Mouse (Mus musculus): Measurements from ENCODE around the gene Golga7b. TPM values are rescaled to one million over a fixed set of nuclear protein-coding genes. Genes with fewer than 3 reads are reported as not detected.

Gene Golga7b
- total and polyA plus RNA-seq, 3 experiments = 0.27 to 2.0 TPM; not detected in 1

GRCm38 (mm10) chr19:42247519-42247918 is at the start of gene Golga7b (continued):
- TF ChIP-seq SMC3 (IDR thresholded peaks at IDR 0.05; ENCODE audit: low read depth, low read length) (no peak), UBTF (IDR thresholded peaks at IDR 0.05; ENCODE audit: borderline replicate concordance, insufficient read depth, low read depth, low read length) (no peak), MXI1 (IDR thresholded peaks at IDR 0.05; ENCODE audit: low read depth, low read length) (peak; percentile 67)

- no peak overlapping the region for H3K9ac ChIP-seq (ENCODE audit: control insufficient read depth, low read depth, low read length, poor library complexity, severe bottlenecking)
- H3K27me3 ChIP-seq (ENCODE audit: control insufficient read depth in 1 of 2, insufficient read depth in 2 of 2, low read length in 2 of 2) = no peaks in the 10 kb centered on the region
- no peak for DNase-seq (ENCODE audit: low read depth, low spot score)
- no peak overlapping the region for H3K4me3 ChIP-seq (ENCODE audit: control insufficient read depth in 1 of 2, insufficient read depth in 1 of 2, low read depth in 2 of 2, low read length in 2 of 2)
- no peaks in the 10 kb centered on the region for H3K79me2 ChIP-seq (ENCODE audit: control insufficient read depth, insufficient read depth, low read length, poor library complexity)
- H3K4me1 ChIP-seq (ENCODE audit: control insufficient read depth in 1 of 2, insufficient read depth in 2 of 2, low read length in 2 of 2) = 0 out of 4 replicates have a peak, but pooled peaks cover 0 to 4% of the 10 kb centered on the region in 2 experiments
- no peak for TF ChIP-seq HCFC1 (IDR thresholded peaks at IDR 0.05; ENCODE audit: low read depth, low read length)
- TF ChIP-seq MYC (IDR thresholded peaks at IDR 0.05; ENCODE audit: low read depth, low read length) = no peak
- TF ChIP-seq MAX (IDR thresholded peaks at IDR 0.05; ENCODE audit: low read length) = no peak
- no peak for TF ChIP-seq MYB (IDR thresholded peaks at IDR 0.05; ENCODE audit: low read depth, low read length)
- no peak for TF ChIP-seq CTCF (IDR thresholded peaks at IDR 0.05 in 2 of 3, conservative IDR thresholded peaks at IDR 0.05 in 1 of 3; ENCODE audit: control insufficient read depth in 1 of 3, insufficient read depth in 1 of 3, low read depth in 2 of 3, low read length in 3 of 3, poor library complexity in 1 of 3, severe bottlenecking in 1 of 3)
- TF ChIP-seq ETS1 (IDR thresholded peaks at IDR 0.05; ENCODE audit: low read depth, low read length) = no peak
- TF ChIP-seq TBP (IDR thresholded peaks at IDR 0.05; ENCODE audit: low read depth, low read length) = no peak
- TF ChIP-seq ZMIZ1 (IDR thresholded peaks at IDR 0.05; ENCODE audit: low read depth, low read length) = no peak
- no peak for TF ChIP-seq GABPA (IDR thresholded peaks at IDR 0.05; ENCODE audit: low read depth, low read length)
- TF ChIP-seq TAL1 (IDR thresholded peaks at IDR 0.05; ENCODE audit: low read length) = no peak
- no peak for TF ChIP-seq MAZ (IDR thresholded peaks at IDR 0.05; ENCODE audit: low read depth, low read length)
- TF ChIP-seq RCOR1 (IDR thresholded peaks at IDR 0.05; ENCODE audit: low read depth, low read length) = no peak
- TF ChIP-seq ZC3H11A (IDR thresholded peaks at IDR 0.05; ENCODE audit: low read depth, low read length) = no peak
- TF ChIP-seq POLR2AphosphoS5 (IDR thresholded peaks at IDR 0.05; ENCODE audit: borderline replicate concordance, low read depth, low read length) = no peak
- TF ChIP-seq SMC3 (IDR thresholded peaks at IDR 0.05; ENCODE audit: low read depth, low read length) = no peak
- no peak for TF ChIP-seq CHD2 (IDR thresholded peaks at IDR 0.05; ENCODE audit: low read length)
- TF ChIP-seq ZKSCAN1 (IDR thresholded peaks at IDR 0.05; ENCODE audit: low read depth, low read length) = no peak
- TF ChIP-seq NRF1 (IDR thresholded peaks at IDR 0.05; ENCODE audit: insufficient read depth, low read depth, low read length, poor library complexity, severe bottlenecking) = no peak
- no peak overlapping the region for H3K27ac ChIP-seq (ENCODE audit: control insufficient read depth, low read depth, low read length)
- H3K9me3 ChIP-seq (replicated peaks; ENCODE audit: insufficient read depth, low read length) = no peaks in the 10 kb centered on the region
- no peaks in the 10 kb centered on the region for H3K36me3 ChIP-seq (ENCODE audit: control insufficient read depth in 1 of 2, insufficient read depth in 2 of 2, low read length in 2 of 2)
Measured at GRCm38 (mm10) chr19:42198026-42198425, 49.3 kb upstream of the Golga7b start.
